Mouse (Mus musculus) MEL (cell line): ENCODE data around the gene Topbp1. TPM values are rescaled to one million over a fixed set of nuclear protein-coding genes. Genes with fewer than 3 reads are reported as not detected.

ENCODE experiments used
- DNase-seq: peaks from one replicate; pipeline ENCODE4 v3.0.0; 2011; ENCODE audit warnings: low read depth, low spot score
- H3K27ac ChIP-seq: 2 replicates; pipeline ENCODE4 v1.5.1; 2012; ENCODE audit warnings: low read depth, mild to moderate bottlenecking, control low read depth, low read length, moderate library complexity; ENCODE audit not compliant: control insufficient read depth
- H3K27me3 ChIP-seq, 2 experiments: fragments of 150-350 bp in 1 of 2; sonication (generic) in 1 of 2; 2 replicates each; pipeline ENCODE4 v1.6.1; 2012; ENCODE audit warnings: low read length in 2 of 2, mild to moderate bottlenecking in 2 of 2, improper control_type of control experiment in 1 of 2, moderate library complexity in 1 of 2; ENCODE audit not compliant: insufficient read depth in 2 of 2, control insufficient read depth in 1 of 2
- H3K36me3 ChIP-seq, 2 experiments: 2 replicates each; pipeline ENCODE4 v1.6.1; 2012 to 2014; ENCODE audit warnings: low read length in 2 of 2, improper control_type of control experiment in 1 of 2, inconsistent platforms in 1 of 2, mild to moderate bottlenecking in 1 of 2; ENCODE audit not compliant: insufficient read depth in 2 of 2, control insufficient read depth in 1 of 2
- H3K4me1 ChIP-seq, 2 experiments: fragments of 150-350 bp in 1 of 2; sonication (generic) in 1 of 2; 2 replicates each; pipeline ENCODE4 v1.6.1; 2012; ENCODE audit warnings: low read length in 2 of 2, improper control_type of control experiment in 1 of 2, mild to moderate bottlenecking in 1 of 2; ENCODE audit not compliant: insufficient read depth in 2 of 2, control insufficient read depth in 1 of 2
- H3K4me3 ChIP-seq, 2 experiments: fragments of 150-350 bp in 1 of 2; sonication (generic) in 1 of 2; 2 replicates each; pipeline ENCODE4 v1.5.1; 2012; ENCODE audit warnings: low read depth in 2 of 2, low read length in 2 of 2, mild to moderate bottlenecking in 2 of 2, moderate library complexity in 2 of 2, control low read depth in 1 of 2, improper control_type of control experiment in 1 of 2; ENCODE audit not compliant: control insufficient read depth in 1 of 2, insufficient read depth in 1 of 2
- H3K79me2 ChIP-seq: 2 replicates; pipeline ENCODE4 v1.6.1; 2012; ENCODE audit warnings: mild to moderate bottlenecking, low read length, moderate library complexity; ENCODE audit not compliant: control insufficient read depth, poor library complexity, insufficient read depth
- H3K9ac ChIP-seq: 2 replicates; pipeline ENCODE4 v1.6.1; 2012; ENCODE audit warnings: low read depth, mild to moderate bottlenecking, control low read depth, low read length, moderate library complexity; ENCODE audit not compliant: control insufficient read depth, poor library complexity, severe bottlenecking
- H3K9me3 ChIP-seq: fragments of 150-350 bp; sonication (generic); replicated peaks from 2 replicates; pipeline ENCODE4 v1.6.1; 2012; ENCODE audit warnings: mild to moderate bottlenecking, low read length, improper control_type of control experiment, moderate library complexity; ENCODE audit not compliant: insufficient read depth
- CHD1 ChIP-seq: IDR thresholded peaks from 2 replicates; pipeline ENCODE4 v1.6.1; 2012; ENCODE audit warnings: low read depth, mild to moderate bottlenecking, inconsistent platforms, low read length, improper control_type of control experiment
- E2F4 ChIP-seq: IDR thresholded peaks from 2 replicates; pipeline ENCODE4 v1.6.1; 2011; ENCODE audit warnings: low read depth, low read length, improper control_type of control experiment, borderline replicate concordance
- EP300 ChIP-seq, 2 experiments: IDR thresholded peaks; 2 replicates each; pipeline ENCODE4 v1.6.1; 2011; ENCODE audit warnings: improper control_type of control experiment in 2 of 2, low read length in 2 of 2, low read depth in 1 of 2, mild to moderate bottlenecking in 1 of 2
- MAX ChIP-seq: IDR thresholded peaks from 2 replicates; pipeline ENCODE4 v1.6.1; 2011; ENCODE audit warnings: low read length, improper control_type of control experiment
- MEF2A ChIP-seq: IDR thresholded peaks from 2 replicates; pipeline ENCODE4 v1.6.1; 2014; ENCODE audit warnings: low read depth, mild to moderate bottlenecking, inconsistent platforms, low read length, improper control_type of control experiment; ENCODE audit not compliant: poor library complexity, insufficient replicate concordance, severe bottlenecking; ENCODE audit errors: extremely low read depth
- MXI1 ChIP-seq: IDR thresholded peaks from 2 replicates; pipeline ENCODE4 v1.6.1; 2011; ENCODE audit warnings: mild to moderate bottlenecking, low read depth, low read length, improper control_type of control experiment
- NELFE ChIP-seq: IDR thresholded peaks from 2 replicates; pipeline ENCODE4 v1.6.1; 2011; ENCODE audit warnings: low read depth, low read length, improper control_type of control experiment
- NRF1 ChIP-seq: IDR thresholded peaks from 2 replicates; pipeline ENCODE4 v1.6.1; 2014; ENCODE audit warnings: low read depth, mild to moderate bottlenecking, inconsistent platforms, low read length, improper control_type of control experiment, moderate library complexity; ENCODE audit not compliant: poor library complexity, insufficient read depth, severe bottlenecking
- POLR2AphosphoS2 ChIP-seq: IDR thresholded peaks from 2 replicates; pipeline ENCODE4 v1.6.1; 2011; ENCODE audit warnings: low read length, improper control_type of control experiment
- POLR2AphosphoS5 ChIP-seq: IDR thresholded peaks from 2 replicates; pipeline ENCODE4 v1.6.1; 2012; ENCODE audit warnings: low read depth, borderline replicate concordance, mild to moderate bottlenecking, inconsistent platforms, low read length, moderate library complexity, mixed read lengths
- RAD21 ChIP-seq: IDR thresholded peaks from 2 replicates; pipeline ENCODE4 v1.6.1; 2011; ENCODE audit warnings: mild to moderate bottlenecking, low read depth, low read length, improper control_type of control experiment
- RCOR1 ChIP-seq: IDR thresholded peaks from 2 replicates; pipeline ENCODE4 v1.6.1; 2012; ENCODE audit warnings: low read depth, mild to moderate bottlenecking, inconsistent platforms, low read length, improper control_type of control experiment
- SIN3A ChIP-seq: IDR thresholded peaks from 2 replicates; pipeline ENCODE4 v1.6.1; 2012; ENCODE audit warnings: low read length, improper control_type of control experiment, inconsistent platforms
- TAL1 ChIP-seq: IDR thresholded peaks from 2 replicates; pipeline ENCODE4 v1.6.1; 2012; ENCODE audit warnings: mild to moderate bottlenecking, inconsistent platforms, low read length, moderate library complexity, mixed read lengths
- TBP ChIP-seq: IDR thresholded peaks from 2 replicates; pipeline ENCODE4 v1.8.0; 2011; ENCODE audit warnings: low read depth, low read length, improper control_type of control experiment
- UBTF ChIP-seq: IDR thresholded peaks from 2 replicates; pipeline ENCODE4 v1.6.1; 2012; ENCODE audit warnings: low read depth, mild to moderate bottlenecking, inconsistent platforms, low read length, improper control_type of control experiment, moderate library complexity, borderline replicate concordance; ENCODE audit not compliant: insufficient read depth
- USF2 ChIP-seq, 2 experiments: IDR thresholded peaks; 2 replicates each; pipeline ENCODE4 v1.6.1; 2011 to 2012; ENCODE audit warnings: improper control_type of control experiment in 2 of 2, low read length in 2 of 2, borderline replicate concordance in 1 of 2, inconsistent platforms in 1 of 2, low read depth in 1 of 2, mild to moderate bottlenecking in 1 of 2; ENCODE audit not compliant: insufficient read depth in 1 of 2
- ZKSCAN1 ChIP-seq: IDR thresholded peaks from 2 replicates; pipeline ENCODE4 v1.6.1; 2012; ENCODE audit warnings: low read depth, mild to moderate bottlenecking, inconsistent platforms, low read length, improper control_type of control experiment, moderate library complexity
- ZMIZ1 ChIP-seq: IDR thresholded peaks from 2 replicates; pipeline ENCODE4 v1.6.1; 2012; ENCODE audit warnings: low read depth, mild to moderate bottlenecking, inconsistent platforms, low read length, improper control_type of control experiment, moderate library complexity
- polyA plus RNA-seq, 2 experiments: library from polyadenylated mRNA; stranded (reverse) in 1 of 2; unstranded in 1 of 2; fragments of >175 nt in 1 of 2; fragments of >200 nt in 1 of 2; gene quantifications; 2 replicates each; pipeline versions ENCODE4 v1.2.1 to v1.2.4; 2012; ENCODE audit warnings: low replicate concordance in 2 of 2, low read depth in 1 of 2; ENCODE audit not compliant: insufficient read length in 2 of 2, insufficient read depth in 1 of 2, missing spikeins in 1 of 2
- total RNA-seq: library from RNA; depleted of rRNA; stranded (reverse); fragments of 300-350 nt; gene quantifications from 2 replicates; pipeline ENCODE4 v1.2.3, GENCODE M21; 2012

The Topbp1 gene
- total and polyA plus RNA-seq, 3 experiments = 127 to 756 (median 216) TPM

- TF ChIP-seq UBTF (0 out of 2 replicates have a peak, but pooled peaks have one; percentile 33), MAX (peak; percentile 35; the same call in 1 of the 2 replicates), CHD1 (peak; percentile 89; the same call in 1 of the 2 replicates), NRF1 (no peak), TAL1 (no peak), MXI1 (0 out of 2 replicates have a peak, but pooled peaks have one; percentile 9), EP300 (IDR thresholded peaks at IDR 0.05; ENCODE audit: low read depth in 1 of 2, low read length in 2 of 2) (0 out of 4 replicates have a peak, but pooled peaks of 1 of the 2 experiments have one; percentile 21), SIN3A (no peak), TBP (no peak), POLR2AphosphoS2 (no peak)
- H3K9ac ChIP-seq = peak overlapping the region; percentile 100
- DNase-seq = peak; percentile 67
- no peaks in the 10 kb centered on the region for H3K9me3 ChIP-seq
- peaks cover 16 to 31% of the 10 kb centered on the region in 2 experiments for H3K36me3 ChIP-seq
- H3K27ac ChIP-seq = peak overlapping the region; percentile 85
- no peaks in the 10 kb centered on the region for H3K27me3 ChIP-seq
- peak overlapping the region; percentile 88 to 99 for H3K4me3 ChIP-seq
- H3K4me1 ChIP-seq = peaks cover 0 to 6% of the 10 kb centered on the region in 2 experiments; a peak in 2 of 4 replicates
- H3K79me2 ChIP-seq = peaks cover 35% of the 10 kb centered on the region
Observed at GRCm38 (mm10) chr9:103305332-103306041, 472 bp downstream of the Topbp1 start.

- H3K4me1 ChIP-seq = peaks cover 0 to 6% of the 10 kb centered on the region in 2 experiments; a peak in 2 of 4 replicates
- H3K9ac ChIP-seq = no peak overlapping the region
- H3K4me3 ChIP-seq = no peak overlapping the region
- peaks cover 34 to 44% of the 10 kb centered on the region in 2 experiments for H3K36me3 ChIP-seq
- peaks cover 37% of the 10 kb centered on the region for H3K79me2 ChIP-seq
- H3K27me3 ChIP-seq = no peaks in the 10 kb centered on the region
- no peak for DNase-seq
- H3K9me3 ChIP-seq = no peaks in the 10 kb centered on the region
- no peak for TF ChIP-seq E2F4
- no peak for TF ChIP-seq SIN3A
- TF ChIP-seq ZKSCAN1 = no peak
- TF ChIP-seq MEF2A = no peak
- TF ChIP-seq ZMIZ1 = no peak
- TF ChIP-seq RAD21 = no peak
- TF ChIP-seq POLR2AphosphoS5 = no peak
- no peak for TF ChIP-seq RCOR1
- no peak for TF ChIP-seq NELFE
- TF ChIP-seq USF2 (IDR thresholded peaks at IDR 0.05; ENCODE audit: borderline replicate concordance in 1 of 2, insufficient read depth in 1 of 2, low read depth in 1 of 2, low read length in 2 of 2) = no peak
- H3K27ac ChIP-seq = no peak overlapping the region
Observed at GRCm38 (mm10) chr9:103309832-103310231, 4.8 kb downstream of the Topbp1 start.
